Mouse (Mus musculus) gastrocnemius, adult 8-10 months (tissue): ENCODE measurements around the gene Ppdpf. TPM values are rescaled to one million over a fixed set of nuclear protein-coding genes. Genes with fewer than 3 reads are reported as not detected.

ENCODE experiments used
- DNase-seq, 2 experiments: peaks; one replicate each; pipeline ENCODE4 v3.0.0; 2022; ENCODE audit warnings: low spot score in 2 of 2
- total RNA-seq, 4 experiments: library from RNA; stranded (reverse); gene quantifications; 2 replicates each; pipeline ENCODE4 v1.2.4; 2022

Gene Ppdpf
- 10 to 100 TPM; 38.4 to 43.8 (median 40.1) TPM for total RNA-seq

GRCm38 (mm10) chr2:181187121-181188000 lies at the start of gene Ppdpf:
Ppdpf (plus strand) TSS chr2:181187247.
- peak; percentile 88 to 93 for DNase-seq

- DNase-seq: no peak
Observed at GRCm38 (mm10) chr2:181139641-181140193, 47.3 kb upstream of the Ppdpf start.

GRCm38 (mm10) chr2:181142703-181143135 lies 44.3 kb upstream of the Ppdpf start:
- DNase-seq: no peak

- no peak for DNase-seq
Observed at GRCm38 (mm10) chr2:181143509-181144276, 43.4 kb upstream of the Ppdpf start.

- DNase-seq: no peak
Observed at GRCm38 (mm10) chr2:181144675-181145074, 42.4 kb upstream of the Ppdpf start.

- DNase-seq: peak; percentile 50 to 70
Observed at GRCm38 (mm10) chr2:181146976-181147545, 40.0 kb upstream of the Ppdpf start.

GRCm38 (mm10) chr2:181147546-181148317 lies 39.3 kb upstream of the Ppdpf start:
- DNase-seq: peak in 1 of 2 experiments; percentile 28

- DNase-seq: peak in 1 of 2 experiments; percentile 17
Observed at GRCm38 (mm10) chr2:181148318-181148955, 38.6 kb upstream of the Ppdpf start.

GRCm38 (mm10) chr2:181150281-181150680 lies 36.8 kb upstream of the Ppdpf start:
- DNase-seq: no peak

GRCm38 (mm10) chr2:181152701-181153100 lies 34.3 kb upstream of the Ppdpf start:
- no peak for DNase-seq

GRCm38 (mm10) chr2:181153131-181153530 lies 33.9 kb upstream of the Ppdpf start:
- no peak for DNase-seq

- no peak for DNase-seq
Observed at GRCm38 (mm10) chr2:181153837-181154236, 33.2 kb upstream of the Ppdpf start.

GRCm38 (mm10) chr2:181154361-181154760 lies 32.7 kb upstream of the Ppdpf start:
- DNase-seq: no peak

GRCm38 (mm10) chr2:181154831-181155415 lies 32.1 kb upstream of the Ppdpf start:
- DNase-seq: peak; percentile 22 to 56

GRCm38 (mm10) chr2:181155801-181156200 lies 31.2 kb upstream of the Ppdpf start:
- peak; percentile 66 to 77 for DNase-seq

GRCm38 (mm10) chr2:181156248-181157121 lies 30.6 kb upstream of the Ppdpf start, which contains the start of gene Eef1a2:
Eef1a2 (minus strand) TSS chr2:181157014.
- peak; percentile 47 to 63 for DNase-seq

GRCm38 (mm10) chr2:181157180-181157579 lies 29.9 kb upstream of the Ppdpf start:
- no peak for DNase-seq

GRCm38 (mm10) chr2:181157716-181158302 lies 29.2 kb upstream of the Ppdpf start:
- peak; percentile 48 to 55 for DNase-seq
